Mouse (Mus musculus) lung, embryonic 16.5 days (tissue): Measurements from ENCODE around the gene Rbm33. TPM values are rescaled to one million over a fixed set of nuclear protein-coding genes. Genes with fewer than 3 reads are reported as not detected.

Source experiments
- polyA plus RNA-seq: library from polyadenylated mRNA; unstranded; fragments of >200 nt; fragmentation: Nextera tagmentation; extraction: Ambion mirVana; gene quantifications from 2 replicates; pipeline ENCODE4 v1.2.1, GENCODE M21; 2015

The Rbm33 gene
- polyA plus RNA-seq, 1 experiment from 2014 or later, result 12.1 TPM

Other genes starting within 250 kb of the Rbm33 start
- 51.6 and 57.3 TPM in 2 replicates for gene Insig1, start 245.8 kb upstream of the Rbm33 start, polyA plus RNA-seq
- not detected in 2 replicates for gene En2, start 151.4 kb upstream of the Rbm33 start, polyA plus RNA-seq
- gene Cnpy1, start 71.3 kb upstream of the Rbm33 start, polyA plus RNA-seq, result 0.13 and 0.52 TPM in 2 replicates
- gene Shh, start 150.1 kb downstream of the Rbm33 start, polyA plus RNA-seq, result 9.7 and 10.8 TPM in 2 replicates